Mouse (Mus musculus) lung, embryonic 14.5 days (tissue): Measurements from ENCODE around the gene Tnfrsf11a. TPM values are rescaled to one million over a fixed set of nuclear protein-coding genes. Genes with fewer than 3 reads are reported as not detected.
"Not testable (repeated sequence)": the region's sequence is repeated elsewhere in the genome, so short reads cannot be mapped to it uniquely, and the experiment has no call there.

Experiments
- ATAC-seq: fragments of 200-750 bp; cut with Nextera tagmentation; 2 replicates; pipeline ENCODE4 v1.8.0; 2017; ENCODE audit warnings: mild to moderate bottlenecking, moderate TSS enrichment, moderate library complexity; ENCODE audit not compliant: insufficient read depth
- DNase-seq: peaks from one replicate; pipeline ENCODE4 v3.0.0-alpha.2; 2015
- H3K27ac ChIP-seq: fragments of 300-500 bp; sonication (generic); 2 replicates; pipeline ENCODE4 v1.5.1; 2014; ENCODE audit warnings: low read depth, mild to moderate bottlenecking, moderate library complexity
- H3K27me3 ChIP-seq: fragments of 300-500 bp; sonication (generic); 2 replicates; pipeline ENCODE4 v1.6.1; 2014; ENCODE audit warnings: low read length, control low read depth; ENCODE audit not compliant: insufficient read depth
- H3K36me3 ChIP-seq: fragments of 300-500 bp; sonication (generic); 2 replicates; pipeline ENCODE4 v1.6.1; 2014; ENCODE audit warnings: control low read depth; ENCODE audit not compliant: insufficient read depth
- H3K4me1 ChIP-seq: fragments of 300-500 bp; sonication (generic); 2 replicates; pipeline ENCODE4 v1.6.1; 2014; ENCODE audit warnings: antibody characterized with exemption, control low read depth; ENCODE audit not compliant: insufficient read depth
- H3K4me2 ChIP-seq: fragments of 300-500 bp; sonication (generic); 2 replicates; pipeline ENCODE4 v1.6.1; 2014; ENCODE audit warnings: mild to moderate bottlenecking
- H3K4me3 ChIP-seq: fragments of 300-500 bp; sonication (generic); 2 replicates; pipeline ENCODE4 v1.5.1; 2014; ENCODE audit warnings: low read depth, low read length
- H3K9ac ChIP-seq: fragments of 300-500 bp; sonication (generic); 2 replicates; pipeline ENCODE4 v1.6.1; 2014
- H3K9me3 ChIP-seq: fragments of 300-500 bp; sonication (generic); 2 replicates; pipeline ENCODE4 v1.6.1; 2016; ENCODE audit warnings: low read depth, low read length, control low read depth
- CTCF ChIP-seq: IDR thresholded peaks from 2 replicates; pipeline ENCODE4 v1.5.1; 2016; ENCODE audit warnings: antibody characterized with exemption, low read depth
- WGBS: fragments of 180-500 bp; shearing (Covaris S2); extraction: QIAGEN DNeasy Blood & Tissue Kit; methylation state at CpG from one replicate; pipeline ENCODE4 v1.1.7; 2014; 5-methylcytosine and 5-hydroxymethylcytosine counted together
- polyA plus RNA-seq: library from polyadenylated mRNA; unstranded; fragments of >200 nt; fragmentation: Nextera tagmentation; extraction: Ambion mirVana; gene quantifications from 2 replicates; pipeline ENCODE4 v1.2.1, GENCODE M21; 2014

Tnfrsf11a gene
- polyA plus RNA-seq, 1 experiment from 2014 or later: 2.1 TPM

DNA sequence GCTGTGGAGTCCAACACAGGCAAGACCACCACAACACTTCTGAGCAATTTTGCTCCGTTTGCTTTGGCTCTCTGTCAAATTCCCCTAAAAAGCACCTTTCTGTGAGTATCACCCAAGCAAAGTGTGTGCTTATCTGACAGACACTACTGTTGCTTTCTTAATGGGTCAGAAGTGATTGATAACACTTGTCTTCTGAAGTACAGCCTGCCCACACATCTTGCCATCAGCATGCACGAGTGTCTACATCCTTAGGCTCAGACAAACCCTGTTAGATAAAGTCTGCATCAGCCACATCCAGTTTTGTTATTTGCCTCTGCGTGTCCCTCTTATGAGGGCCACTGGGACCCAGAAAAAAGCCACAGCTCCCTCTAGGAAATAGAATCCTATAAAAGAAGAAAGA is 23.8 kb downstream of the Tnfrsf11a start:
- no peak for TF ChIP-seq CTCF
- no peak overlapping the region for H3K4me2 ChIP-seq
- H3K27me3 ChIP-seq: no peaks in the 10 kb centered on the region
- H3K4me3 ChIP-seq: no peak overlapping the region
- peaks cover 4% of the 10 kb centered on the region; the same call in 1 of the 2 replicates for H3K4me1 ChIP-seq
- DNase-seq: no peak
- H3K36me3 ChIP-seq: no peaks in the 10 kb centered on the region
- WGBS: 38% methylated on average over 3 of the region's 3 CpGs
- H3K9ac ChIP-seq: no peak overlapping the region
- H3K27ac ChIP-seq: no peak overlapping the region
- H3K9me3 ChIP-seq: no peaks in the 10 kb centered on the region
- ATAC-seq: no peak

- no peak for DNase-seq
- ATAC-seq: no peak
- 83% methylated on average over 4 of the region's 4 CpGs for WGBS
- Histone ChIP-seq H3K27ac (no peak overlapping the region), H3K4me1 (peaks cover 4% of the 10 kb centered on the region; the same call in 1 of the 2 replicates), H3K36me3 (no peaks in the 10 kb centered on the region), H3K9ac (no peak overlapping the region), H3K4me3 (no peak overlapping the region), H3K4me2 (no peak overlapping the region), H3K27me3 (no peaks in the 10 kb centered on the region), H3K9me3 (no peaks in the 10 kb centered on the region)
- TF ChIP-seq CTCF: no peak
These were observed 25.0 kb downstream of the Tnfrsf11a start for GRCm38 (mm10) chr1:105805565-105805964.

DNA sequence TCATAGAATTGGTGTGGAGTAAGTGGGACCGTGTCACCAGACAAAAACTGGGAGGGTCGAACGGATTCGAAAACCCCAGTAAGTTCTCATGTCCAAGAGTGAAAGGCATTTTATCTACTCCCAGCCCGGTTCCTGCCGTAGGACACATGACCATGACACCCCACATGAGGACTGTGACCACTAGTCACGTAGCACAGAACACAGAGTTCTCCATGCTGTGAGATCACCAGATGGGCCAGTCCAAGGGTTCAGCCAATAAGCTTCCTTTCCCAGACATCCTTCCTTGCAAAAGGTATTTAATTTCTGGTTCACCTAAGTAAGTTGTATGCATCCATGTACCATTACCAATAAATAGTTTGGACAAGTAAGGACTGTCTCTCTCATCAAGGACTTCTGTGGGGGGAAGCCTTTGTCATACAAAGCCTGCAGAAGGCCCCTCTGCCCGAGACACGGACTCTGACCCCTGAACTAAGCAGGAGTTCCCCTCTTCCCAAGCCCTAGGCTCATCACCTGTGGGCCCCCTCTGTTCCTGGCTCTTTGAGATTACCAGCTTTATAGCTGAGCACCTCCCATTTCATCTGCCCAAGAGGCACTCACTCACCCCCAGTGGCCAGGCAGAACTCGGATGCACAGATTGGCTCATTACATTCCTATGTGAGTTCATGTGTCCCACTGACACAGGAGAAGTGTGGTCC is 26.7 kb downstream of the Tnfrsf11a start:
- Histone ChIP-seq H3K9ac (no peak overlapping the region), H3K36me3 (no peaks in the 10 kb centered on the region), H3K4me3 (no peak overlapping the region), H3K4me1 (peaks cover 4% of the 10 kb centered on the region; the same call in 1 of the 2 replicates), H3K4me2 (no peak overlapping the region), H3K9me3 (no peaks in the 10 kb centered on the region), H3K27ac (no peak overlapping the region), H3K27me3 (no peaks in the 10 kb centered on the region)
- WGBS: 86% methylated on average over 10 of the region's 10 CpGs
- TF ChIP-seq CTCF: no peak
- DNase-seq (no peak), ATAC-seq (no peak)

DNA sequence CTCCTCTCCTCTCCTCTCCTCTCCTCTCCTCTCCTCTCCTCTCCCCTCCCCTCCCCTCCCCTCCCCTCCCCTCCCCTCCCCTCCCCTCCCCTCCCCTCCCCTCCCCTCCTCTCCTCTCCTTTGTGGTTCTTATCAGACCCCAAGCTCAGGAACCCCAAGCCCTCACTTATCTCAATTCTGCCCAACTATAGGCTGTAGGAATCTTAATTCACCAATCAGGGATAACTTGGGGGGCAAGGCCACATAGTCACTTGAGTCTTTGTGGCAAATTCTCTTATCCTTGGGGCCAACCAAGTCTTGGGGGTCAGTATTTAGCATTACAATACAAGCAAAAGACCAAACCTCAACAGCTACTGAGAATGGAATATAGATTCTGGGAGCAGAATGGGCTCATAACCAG is 31.5 kb downstream of the Tnfrsf11a start:
- H3K36me3 ChIP-seq, H3K27me3 ChIP-seq, H3K9ac ChIP-seq, DNase-seq, H3K4me2 ChIP-seq, ATAC-seq, H3K9me3 ChIP-seq, H3K27ac ChIP-seq, H3K4me3 ChIP-seq, H3K4me1 ChIP-seq: not testable (repeated sequence)

GRCm38 (mm10) chr1:105812960-105813708 is 32.6 kb downstream of the Tnfrsf11a start:
- no peaks in the 10 kb centered on the region for H3K27me3 ChIP-seq
- TF ChIP-seq CTCF: no peak
- ATAC-seq (no peak; the same call in 1 of the 2 replicates), DNase-seq (peak; percentile 34)
- WGBS: 59% methylated on average over 20 of the region's 20 CpGs
- peak overlapping the region; percentile 13; the same call in 1 of the 2 replicates for H3K27ac ChIP-seq
- H3K4me1 ChIP-seq: no peaks in the 10 kb centered on the region; the same call in 1 of the 2 replicates
- H3K36me3 ChIP-seq: no peaks in the 10 kb centered on the region
- no peak overlapping the region for H3K9ac ChIP-seq
- no peak overlapping the region for H3K4me3 ChIP-seq
- 0 out of 2 replicates have a peak overlapping the region, but pooled peaks have one; percentile 2 for H3K4me2 ChIP-seq
- H3K9me3 ChIP-seq: no peaks in the 10 kb centered on the region

DNA sequence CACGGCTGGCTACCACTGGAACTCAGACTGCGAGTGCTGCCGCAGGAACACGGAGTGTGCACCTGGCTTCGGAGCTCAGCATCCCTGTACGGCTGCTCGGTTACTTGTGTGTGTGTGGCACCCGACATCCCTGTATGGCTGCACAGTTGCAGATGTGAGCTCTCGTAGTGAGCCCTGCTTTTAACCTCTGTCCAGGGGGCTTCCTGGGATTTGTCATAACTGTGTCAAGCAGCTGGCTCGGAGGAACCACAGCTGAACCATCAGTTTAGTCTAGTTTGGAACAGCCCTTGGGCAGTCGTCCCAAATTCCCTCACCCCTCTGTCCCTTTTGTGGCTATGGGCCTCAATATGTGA is 33.2 kb downstream of the Tnfrsf11a start:
- no peak overlapping the region for H3K9ac ChIP-seq
- H3K27me3 ChIP-seq: no peaks in the 10 kb centered on the region
- no peak overlapping the region for H3K4me3 ChIP-seq
- ATAC-seq (peak; percentile 85), DNase-seq (peak; percentile 79)
- 0 out of 2 replicates have a peak overlapping the region, but pooled peaks have one; percentile 2 for H3K4me2 ChIP-seq
- no peaks in the 10 kb centered on the region for H3K36me3 ChIP-seq
- whole genome bisulfite sequencing: 49% methylated on average over 11 of the region's 11 CpGs
- no peak for TF ChIP-seq CTCF
- no peaks in the 10 kb centered on the region; the same call in 1 of the 2 replicates for H3K4me1 ChIP-seq
- H3K27ac ChIP-seq: peak overlapping the region; percentile 13; the same call in 1 of the 2 replicates
- no peaks in the 10 kb centered on the region for H3K9me3 ChIP-seq
